Mouse (Mus musculus): ENCODE data around the gene Tmem104.

Tmem104 gene

DNA sequence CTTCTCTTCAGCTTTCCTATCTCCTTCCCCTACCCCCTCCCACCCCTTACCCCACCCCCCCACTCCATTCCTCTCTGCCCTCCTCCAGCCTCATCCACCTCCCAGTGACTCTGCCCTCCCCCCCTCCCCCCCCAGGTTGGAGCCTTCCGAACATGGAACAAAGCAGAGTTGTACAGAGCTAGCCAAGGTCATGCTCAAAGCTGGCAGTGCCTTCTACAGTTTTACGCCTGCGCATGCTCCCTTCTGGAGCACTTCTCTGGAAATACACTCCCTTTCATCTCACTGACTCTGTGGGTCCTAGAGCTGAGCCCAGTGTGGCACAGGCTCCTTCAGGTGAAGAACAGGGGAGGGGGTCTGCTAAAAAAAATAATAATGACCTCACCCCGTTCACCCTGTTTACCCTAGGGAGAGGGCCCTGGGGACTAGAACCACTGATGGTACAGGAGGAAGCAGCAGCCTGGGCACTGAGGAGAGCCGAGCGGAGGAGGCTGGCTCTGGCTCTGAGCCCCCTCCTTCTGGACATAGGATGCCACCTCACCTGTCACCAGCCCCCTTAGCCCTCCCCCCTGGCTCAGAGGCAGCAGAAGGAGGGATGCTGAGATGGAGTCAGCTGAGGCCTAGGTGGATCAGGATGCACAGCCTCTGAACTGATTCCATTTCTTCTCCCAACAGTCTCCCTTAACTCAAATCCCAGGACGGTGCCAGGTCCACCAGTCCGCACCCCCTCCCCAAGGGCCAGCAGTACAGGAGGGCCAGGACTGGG is 95.6 kb downstream of the Tmem104 start:
- no peak for DNase-seq (ENCODE audit: low spot score)

DNA sequence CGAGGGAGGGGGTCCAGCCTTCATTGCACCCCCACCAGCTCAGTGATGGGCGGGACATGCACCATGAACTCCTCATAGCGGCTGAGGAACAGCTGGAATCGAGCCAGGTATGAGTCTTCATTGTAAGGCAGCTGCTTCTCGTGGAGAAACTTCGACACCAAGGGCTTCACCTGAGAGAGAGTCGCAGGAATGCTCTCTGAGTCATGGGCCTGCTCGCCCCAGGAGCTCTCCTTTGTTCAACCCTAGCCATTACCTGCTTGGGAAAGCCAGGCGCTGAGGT is 96.1 kb downstream of the Tmem104 start:
- no peak for DNase-seq (ENCODE audit: low spot score)

DNA sequence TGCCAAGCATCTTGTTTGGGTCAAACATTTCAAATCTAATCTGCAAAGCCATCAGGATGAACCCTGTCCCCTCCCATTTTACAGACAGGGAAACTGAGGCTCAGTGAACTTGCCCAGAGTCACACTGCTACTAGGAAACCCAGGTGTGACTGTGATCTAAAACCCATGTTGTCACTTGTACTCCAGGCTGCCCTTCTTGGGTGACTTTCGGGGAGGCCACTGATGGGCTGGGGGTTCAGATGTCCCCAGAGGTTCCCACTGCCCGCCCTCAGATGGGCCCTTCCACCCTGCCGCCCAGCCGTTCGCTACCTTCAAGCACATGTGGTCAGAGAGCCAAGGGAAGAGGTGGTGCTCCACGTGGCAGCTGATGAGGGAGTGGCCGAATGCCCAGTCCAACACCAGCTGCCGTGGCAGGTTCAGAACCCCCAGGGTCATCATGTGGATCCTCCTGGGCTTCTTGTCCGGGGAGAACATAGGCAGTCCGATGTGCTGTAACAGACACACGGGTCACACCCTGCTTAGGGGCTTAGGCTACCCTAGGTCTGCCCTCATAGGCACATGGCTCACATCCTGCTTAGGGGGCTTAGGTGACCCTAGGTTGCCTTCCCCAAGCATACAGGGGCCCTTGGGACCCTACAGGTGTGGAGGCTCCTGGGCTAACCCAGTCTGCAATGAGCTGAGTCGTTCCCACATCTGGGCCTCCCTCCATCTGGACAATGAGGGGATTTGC is 96.8 kb downstream of the Tmem104 start:
- DNase-seq (ENCODE audit: low spot score): no peak

DNA sequence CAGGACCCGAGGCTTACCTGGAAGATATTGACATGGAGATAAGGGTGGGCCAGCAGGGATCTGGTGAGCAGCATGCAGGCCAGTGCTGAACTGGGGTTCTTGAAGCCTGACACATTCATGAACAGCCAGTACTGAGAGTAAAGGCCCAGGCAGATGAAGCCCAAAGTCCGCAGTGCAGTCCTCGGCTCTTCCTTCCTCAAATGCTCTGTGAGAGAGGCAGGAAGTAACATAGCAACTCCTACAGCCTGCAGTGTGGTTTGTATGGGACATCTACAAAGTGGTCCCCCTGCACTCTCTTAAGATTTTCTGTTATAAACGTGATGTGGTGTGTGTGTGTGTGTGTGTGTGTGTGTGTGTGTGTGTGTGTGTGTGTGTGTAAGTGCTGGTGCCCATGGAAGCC is 98.0 kb downstream of the Tmem104 start:
- DNase-seq (ENCODE audit: low spot score): no peak

DNA sequence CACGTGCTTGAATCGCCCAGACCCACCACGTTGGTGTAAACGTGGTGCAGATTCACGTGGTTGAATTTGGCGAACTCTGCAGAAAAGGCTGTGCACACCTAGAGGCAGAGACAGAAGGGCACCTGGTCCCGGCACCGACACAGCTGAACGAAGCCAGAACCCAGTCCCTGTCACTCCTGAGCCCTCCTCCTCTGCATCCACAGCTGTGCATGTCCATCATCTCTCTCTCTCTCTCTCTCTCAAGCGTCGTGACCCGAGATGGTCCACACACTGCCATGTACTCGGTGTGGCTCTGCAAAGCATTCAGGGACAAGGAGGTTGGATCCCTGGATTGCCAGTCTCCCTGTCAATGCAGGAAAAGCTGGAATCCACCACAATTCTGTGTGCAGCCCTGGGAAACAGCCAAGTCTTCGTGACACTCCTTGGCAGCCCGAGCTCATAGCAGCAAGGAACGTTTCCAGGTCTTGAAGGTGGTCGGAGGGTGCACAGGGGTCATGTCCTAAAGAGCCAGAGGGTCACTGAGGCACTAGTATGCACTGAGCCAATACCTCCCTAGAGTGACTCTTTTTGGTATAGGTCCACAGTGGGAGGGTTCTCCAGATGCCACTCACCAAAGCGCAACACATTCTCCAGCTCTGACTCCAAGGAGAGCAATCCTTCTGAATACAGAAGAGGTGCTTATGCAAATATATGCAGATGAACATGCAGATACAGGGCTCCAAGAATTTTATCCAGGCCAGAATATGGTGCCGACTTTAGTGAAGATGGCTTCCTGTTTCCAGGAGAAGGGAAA is 99.1 kb downstream of the Tmem104 start:
- DNase-seq (ENCODE audit: low spot score): no peak

DNA sequence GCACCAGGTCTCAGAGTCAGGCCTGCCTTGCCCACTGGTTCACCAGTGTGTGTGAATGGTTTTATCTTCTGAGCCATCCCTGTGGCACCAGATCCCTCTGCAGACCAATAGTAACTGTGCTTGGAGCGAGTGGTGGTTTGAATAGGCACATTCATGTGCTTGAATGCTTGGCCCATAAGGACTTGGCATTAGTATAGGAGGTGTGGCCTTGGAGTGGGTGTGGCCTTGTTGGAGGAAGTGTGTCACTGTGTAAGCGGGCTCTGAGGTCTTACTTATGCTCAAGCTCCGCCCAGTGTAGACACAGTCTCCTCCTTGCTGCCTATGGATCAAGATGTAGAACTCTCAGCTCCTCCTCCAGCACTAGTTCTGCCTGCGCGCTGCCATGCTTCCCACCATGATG is 100.1 kb downstream of the Tmem104 start:
- DNase-seq (ENCODE audit: low spot score): no peak

DNA sequence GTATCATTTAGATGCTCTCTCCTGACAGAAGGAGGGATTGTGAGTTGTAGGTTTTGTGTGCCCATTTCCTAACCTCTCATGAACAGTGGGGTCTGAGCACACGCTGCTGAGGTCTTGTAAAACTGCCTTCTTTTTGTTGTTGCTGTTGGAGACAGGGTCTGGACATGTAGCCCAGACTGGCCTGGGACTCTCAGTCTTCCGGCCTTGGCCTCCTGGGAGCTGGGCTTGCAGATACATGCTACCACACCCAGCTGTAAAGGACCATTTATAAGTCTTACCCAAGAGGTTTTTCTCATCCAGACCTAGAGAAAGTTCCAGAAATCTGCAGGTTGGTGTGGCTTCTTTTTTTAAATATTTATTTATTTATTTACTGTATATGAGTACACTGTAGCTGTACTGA is 101.0 kb downstream of the Tmem104 start:
- DNase-seq (ENCODE audit: low spot score): no peak

DNA sequence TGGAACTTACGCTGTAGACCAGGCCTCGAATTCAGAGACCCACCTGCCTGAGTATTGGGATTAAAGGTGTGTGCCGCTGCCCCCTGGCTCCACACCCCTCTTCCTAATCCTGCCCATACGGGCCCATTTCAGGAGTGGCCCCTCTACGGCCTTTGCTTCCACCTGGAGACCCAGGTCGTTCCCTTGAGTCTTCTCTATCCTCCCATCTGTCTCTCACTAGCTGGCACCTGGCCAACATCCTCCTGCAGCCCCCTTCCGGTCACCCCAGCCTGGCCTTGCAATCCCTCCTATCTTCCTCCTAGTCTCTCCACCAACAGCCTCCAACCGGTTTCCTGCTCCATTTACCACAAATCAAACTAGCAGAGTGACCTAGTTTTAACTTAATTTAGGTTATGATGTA is 102.6 kb downstream of the Tmem104 start:
- no peak for DNase-seq (ENCODE audit: low spot score)

DNA sequence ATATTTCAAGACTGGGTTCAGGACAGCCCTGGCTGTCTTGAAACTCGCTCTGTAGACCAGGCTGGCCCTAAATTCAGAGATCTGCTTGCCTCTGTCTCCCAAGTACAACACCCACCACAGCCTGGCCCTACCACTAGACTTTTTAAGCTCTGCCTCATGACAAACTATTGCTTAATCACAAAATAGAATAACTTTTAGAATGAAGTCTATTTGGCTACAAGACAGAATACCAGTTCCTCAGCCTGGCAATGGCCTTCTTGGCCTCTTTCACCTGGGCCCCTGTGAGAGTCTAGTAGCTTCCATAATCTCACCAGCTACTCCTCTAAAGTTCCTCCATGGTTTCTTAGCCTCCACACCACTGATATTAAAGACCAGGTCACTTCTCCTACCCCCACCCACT is 103.0 kb downstream of the Tmem104 start:
- DNase-seq (ENCODE audit: low spot score): no peak

DNA sequence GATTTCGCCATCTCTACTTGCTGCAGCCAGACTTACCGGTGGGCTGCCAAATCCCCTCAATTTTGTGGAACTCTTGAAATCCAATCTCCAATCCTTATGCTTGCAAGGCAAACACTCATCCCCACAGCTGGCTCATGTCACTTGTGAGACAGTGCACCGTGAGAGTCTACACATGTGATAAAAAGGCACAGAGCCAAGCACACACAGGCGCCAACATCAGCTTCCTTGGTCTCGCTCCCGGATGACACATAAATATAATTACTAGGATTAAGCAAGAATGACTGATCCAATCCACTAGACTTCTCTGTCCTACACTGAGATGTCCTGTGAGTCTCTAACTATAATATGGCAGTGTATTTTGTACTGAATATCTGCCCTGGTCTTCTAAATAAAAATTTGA is 103.6 kb downstream of the Tmem104 start:
- no peak for DNase-seq (ENCODE audit: low spot score)

DNA sequence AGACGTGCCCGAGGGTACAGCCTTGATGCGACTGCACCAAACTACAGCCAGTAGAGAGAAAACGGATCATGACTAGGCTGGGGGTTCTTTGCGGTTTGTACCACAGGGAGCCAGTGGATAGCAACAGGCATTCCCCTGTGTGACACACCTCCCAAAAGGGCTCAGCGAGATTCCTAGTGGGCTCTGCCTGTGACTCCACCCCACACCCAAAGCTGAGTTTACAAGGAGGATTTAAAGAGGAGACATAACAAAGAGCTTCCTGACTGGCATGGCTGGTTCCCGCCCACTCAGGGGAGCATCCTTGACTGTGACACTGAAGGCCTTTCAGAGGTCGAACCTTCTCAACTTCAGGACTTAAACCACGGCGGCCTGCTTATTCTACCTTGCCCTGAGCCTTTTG is 104.2 kb downstream of the Tmem104 start:
- DNase-seq (ENCODE audit: low spot score): no peak

DNA sequence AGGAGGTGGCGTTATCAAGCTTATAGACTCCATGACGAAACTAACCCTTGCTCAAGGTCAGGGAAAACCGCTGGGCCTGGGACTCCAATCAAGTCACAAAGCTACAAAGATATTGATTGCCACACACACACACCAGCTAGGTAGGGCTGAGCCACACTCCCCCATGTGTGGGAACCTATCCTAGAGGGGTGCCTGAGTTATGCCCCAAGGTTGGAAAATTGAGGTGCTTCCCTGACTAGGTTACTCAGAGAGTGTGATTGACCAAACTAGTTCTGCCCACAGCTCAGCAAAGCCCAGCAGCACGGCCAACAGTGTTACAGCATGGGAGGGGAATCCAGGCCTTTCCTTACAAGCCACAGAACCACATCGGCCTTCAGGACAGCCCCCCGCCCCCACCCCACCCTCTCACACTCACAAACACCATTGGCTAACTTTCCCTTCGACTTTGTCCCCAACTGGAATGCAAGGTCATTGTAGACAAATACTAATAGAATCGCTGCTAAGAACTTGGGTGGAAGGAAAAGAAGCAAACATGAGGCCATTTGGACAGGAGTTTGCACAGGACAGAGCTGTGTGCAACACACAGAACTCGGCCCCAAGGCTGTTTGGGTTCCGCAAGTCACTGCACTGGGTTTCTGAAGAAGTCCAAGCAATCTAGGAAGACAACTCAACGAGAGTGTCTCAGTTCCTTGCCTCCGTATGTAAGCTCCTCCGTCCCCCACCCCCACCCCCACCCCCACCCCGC is 105.5 kb downstream of the Tmem104 start:
- peak; percentile 89 for DNase-seq (ENCODE audit: low spot score)

DNA sequence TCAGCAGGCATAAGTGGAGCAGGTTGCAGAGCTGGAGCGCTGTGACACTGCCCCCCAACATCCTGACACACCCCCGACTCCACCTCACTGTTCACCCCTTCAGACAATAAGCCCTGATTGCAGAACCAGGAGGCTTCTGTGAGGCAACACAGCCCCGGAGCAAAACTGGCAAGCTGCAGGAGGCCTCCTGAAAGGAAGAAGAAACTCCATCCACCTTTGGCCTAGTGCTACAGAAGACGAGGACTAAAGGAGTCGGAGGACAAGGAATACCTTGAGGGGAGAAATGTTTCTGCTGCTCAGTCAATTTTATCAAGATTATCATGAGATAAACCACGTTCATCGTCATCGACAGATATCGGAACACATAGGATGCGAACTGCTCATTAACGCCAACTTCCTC is 108.7 kb downstream of the Tmem104 start:
- DNase-seq (ENCODE audit: low spot score): no peak
